Mouse (Mus musculus): Measurements from ENCODE around the gene Lonrf2.

- TF ChIP-seq GATA1 (IDR thresholded peaks at IDR 0.05; ENCODE audit: borderline replicate concordance, low read length), result no peak
- no peak for TF ChIP-seq FLI1 (IDR thresholded peaks at IDR 0.05; ENCODE audit: low read length)
Measured at GRCm38 (mm10) chr1:38882746-38883145, 46.2 kb upstream of the Lonrf2 start.
